Mouse (Mus musculus) 3T3-L1 (cell line): ENCODE data around the gene Gm38431.

Source experiments
- DNase-seq: peaks from one replicate; pipeline ENCODE4 v3.0.0-alpha.2; 2015; ENCODE audit warnings: low read depth, low spot score

Gm38431 gene

DNA sequence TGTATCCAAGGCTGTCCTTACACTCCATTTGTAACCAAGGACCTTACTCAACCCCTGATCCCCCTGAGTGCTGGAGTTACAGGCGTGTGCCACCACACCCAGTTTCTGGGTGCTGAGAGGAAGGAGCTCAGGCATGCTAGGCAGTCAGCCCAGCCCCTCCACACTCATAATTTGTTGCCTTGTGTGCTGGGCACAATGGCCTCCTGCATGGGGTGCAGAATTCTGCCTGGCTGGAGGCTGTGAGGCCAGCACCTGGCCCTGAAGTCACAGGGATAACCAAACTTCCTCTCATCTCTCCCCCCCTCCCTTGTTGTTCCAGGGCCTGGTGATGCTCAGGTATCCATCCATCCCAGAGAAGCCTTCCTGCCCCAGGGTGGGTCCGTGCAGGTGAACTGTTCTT, 73.2 kb downstream of the Gm38431 start:
- no peak for DNase-seq
